Mouse (Mus musculus): ENCODE measurements around the gene Disc1.

GRCm38 (mm10) chr8:125169628-125170027 is 115.6 kb downstream of the Disc1 start:
- TF ChIP-seq GATA1 (IDR thresholded peaks at IDR 0.05; ENCODE audit: low read length) (no peak), TAL1 (IDR thresholded peaks at IDR 0.05; ENCODE audit: low read length) (no peak)

Data from erythroblast, embryonic 14.5 days (primary cell).